In genomic region chr9:116218780-116219179, GRCm38 (mm10) we compare ENCODE assay signal across 9 mouse cellular contexts. TPM values are rescaled to one million over a fixed set of nuclear protein-coding genes. Genes with fewer than 3 reads are reported as not detected.
DNase-seq lines count a peak whose midpoint lies in the region; ATAC-seq and TF ChIP-seq lines count a peak whose summit lies in the region.
"Had no signal": no experiment of that assay in that cellular context is flagged by ENCODE, and none has a peak within 500 bp of the region (broad histone marks: within the 10 kb centered on the region; RNA-seq: fewer than 3 reads in every experiment).

No protein-coding gene starts in this region.

- H3K4me3 ChIP-seq in hindbrain, postnatal 0 days (ENCODE audit: low read length) = no peak overlapping the region
- H3K4me3 ChIP-seq: megakaryocyte, embryonic 14.5 days had no signal

- DNase-seq in 416B (ENCODE audit: low read depth) = peak; percentile 7
- peak; percentile 89 for DNase-seq in Muller cell, postnatal 12 days (ENCODE audit: inconsistent ontology term)
- DNase-seq in gastrocnemius, adult 8-10 months (ENCODE audit: low spot score in 2 of 2) = peak; percentile 25 to 33
- DNase-seq in hindbrain, postnatal 0 days (ENCODE audit: low spot score) = no peak
- peak; percentile 47 for DNase-seq in lung, postnatal 36 days
- no peak for DNase-seq in MN1 (ENCODE audit: low spot score)
- DNase-seq in adrenal gland, postnatal 25 days = no peak

- H3K9me3 ChIP-seq in hindbrain, postnatal 0 days (ENCODE audit: low read length) = no peaks in the 10 kb centered on the region
- H3K9me3 ChIP-seq: megakaryocyte, embryonic 14.5 days had no signal

- no peak overlapping the region for H3K27ac ChIP-seq in hindbrain, postnatal 0 days

- no peaks in the 10 kb centered on the region for H3K27me3 ChIP-seq in hindbrain, postnatal 0 days (ENCODE audit: insufficient read depth, low read length)

- H3K36me3 ChIP-seq in hindbrain, postnatal 0 days (ENCODE audit: insufficient read depth, low read length) = no peaks in the 10 kb centered on the region

- no peaks in the 10 kb centered on the region for H3K4me1 ChIP-seq in hindbrain, postnatal 0 days (ENCODE audit: insufficient read depth, low read length)
- H3K4me1 ChIP-seq: megakaryocyte, embryonic 14.5 days had no signal

- ATAC-seq in hindbrain, postnatal 0 days = 0 out of 2 replicates have a peak, but pooled peaks have one; percentile 27
- no peak for ATAC-seq in megakaryocyte, adult 5-6 weeks (ENCODE audit: poor library complexity, severe bottlenecking)

- no peak for TF ChIP-seq CTCF in hindbrain, postnatal 0 days (IDR thresholded peaks at IDR 0.05; ENCODE audit: low read depth)

- no peak overlapping the region for H3K4me2 ChIP-seq in hindbrain, postnatal 0 days (ENCODE audit: low read depth, low read length)

- WGBS in hindbrain, postnatal 0 days = 26% methylated on average over 4 of the region's 4 CpGs

- no peak overlapping the region for H3K9ac ChIP-seq in hindbrain, postnatal 0 days (replicated peaks; ENCODE audit: low read length)

RNA-seq across cellular contexts. Expression of gene Tgfbr2, which starts 43.6 kb away (rescaled TPM):
- 10 to 100 TPM; 15.0 to 17.6 (median 17.2) TPM for total RNA-seq in gastrocnemius, adult 8-10 months (2022)
- 21.7 and 23.1 TPM in 2 replicates for total RNA-seq in hindbrain, postnatal 0 days (2014; rRNA removed)
- 7.2 and 7.7 TPM in 2 replicates for polyA plus RNA-seq in hindbrain, postnatal 0 days (2015; fragmentation: Nextera tagmentation; extraction: Ambion mirVana)
- total RNA-seq in megakaryocyte, adult 5-6 weeks (2015) = 16.9 and 18.4 TPM in 2 replicates
- total RNA-seq in megakaryocyte, adult 5-6 weeks (2017) = 14.8 and 18.9 TPM in 2 replicates
- total RNA-seq in adrenal gland, postnatal 25 days (2021) = 61.2 and 69.9 TPM in 2 replicates

Comparison
In these comparisons a context has a peak if more than half of its experiments do, and no peak if none do; other contexts are left out.
1. DNase-seq: peak in 416B (single experiment), Muller cell, postnatal 12 days (single experiment), gastrocnemius, adult 8-10 months (2 of 2) and lung, postnatal 36 days (single experiment); none in hindbrain, postnatal 0 days (single experiment), MN1 (single experiment) and adrenal gland, postnatal 25 days (single experiment).